Mouse (Mus musculus) megakaryocyte, embryonic 14.5 days (primary cell): ENCODE data around the gene Dcn.

Experiments used
- FLI1 ChIP-seq: IDR thresholded peaks from 2 replicates; pipeline ENCODE4 v1.6.1; 2012; ENCODE audit warnings: low read length, inconsistent platforms, mixed read lengths
- GATA1 ChIP-seq: IDR thresholded peaks from 3 replicates; pipeline ENCODE4 v1.6.1; 2012; ENCODE audit warnings: mixed read lengths, low read length, inconsistent platforms, borderline replicate concordance

DNA sequence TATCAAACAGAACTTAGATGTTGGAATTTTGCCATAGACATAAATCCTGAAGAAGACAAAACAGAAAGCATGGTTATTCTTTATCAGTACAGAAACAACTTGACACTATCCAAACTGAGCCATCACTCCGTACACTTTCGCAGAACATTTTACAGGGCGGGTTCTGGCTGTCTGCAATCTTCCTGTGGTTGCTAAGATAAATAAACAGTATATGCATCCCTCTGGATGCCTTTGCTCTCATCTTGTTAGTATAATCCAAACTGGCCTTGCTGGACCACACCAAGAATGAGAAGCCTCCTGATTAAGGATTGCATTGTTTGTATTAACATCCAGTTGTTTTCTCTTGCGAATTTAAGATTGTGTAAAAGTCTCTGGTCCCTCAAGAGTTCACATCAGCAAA is 56.3 kb downstream of the Dcn start:
- TF ChIP-seq GATA1 = no peak
- TF ChIP-seq FLI1 = no peak
